11 mouse cellular contexts compared by ENCODE assay signal in the genomic region with DNA sequence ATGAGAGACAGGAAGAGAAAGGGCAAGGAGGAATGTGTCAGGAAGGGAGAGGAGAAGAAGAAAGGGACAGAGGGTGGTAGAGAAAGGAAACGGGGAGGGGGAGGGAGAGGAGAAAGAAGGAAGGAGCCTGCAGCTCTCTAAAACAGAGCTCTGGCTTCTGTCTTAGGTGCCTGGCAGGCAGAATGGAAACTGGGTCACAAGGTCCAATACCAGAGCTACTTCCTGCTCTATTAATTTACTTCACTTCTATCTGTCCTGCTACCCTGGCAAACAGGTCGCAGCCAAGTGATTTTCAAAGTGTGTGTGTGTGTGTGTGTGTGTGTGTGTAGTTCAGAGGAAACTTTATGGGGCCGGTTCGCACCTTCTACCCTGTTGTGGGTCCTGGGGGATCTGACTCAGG.
A peak's percentile ranks its signal among the peaks of the same experiment; 100 is the strongest.
DNase-seq lines count a peak whose midpoint lies in the region; ATAC-seq and TF ChIP-seq lines count a peak whose summit lies in the region.
"Had no signal": no experiment of that assay in that cellular context is flagged by ENCODE, and none has a peak within 500 bp of the region (broad histone marks: within the 10 kb centered on the region; RNA-seq: fewer than 3 reads in every experiment).

No protein-coding gene starts in this region.

- no peaks in the 10 kb centered on the region for H3K9me3 ChIP-seq in heart, embryonic 14.5 days (ENCODE audit: control insufficient read depth, low read length)
- H3K9me3 ChIP-seq in neural tube, embryonic 15.5 days (replicated peaks) = no peaks in the 10 kb centered on the region
- no peaks in the 10 kb centered on the region for H3K9me3 ChIP-seq in hindbrain, embryonic 10.5 days
- H3K9me3 ChIP-seq: forebrain, embryonic 13.5 days; hindbrain, embryonic 12.5 days had no signal

- no peaks in the 10 kb centered on the region for H3K36me3 ChIP-seq in kidney, adult 2 months (ENCODE audit: control insufficient read depth, insufficient read depth, low read length)
- peaks cover 9% of the 10 kb centered on the region for H3K36me3 ChIP-seq in heart, embryonic 14.5 days (ENCODE audit: control insufficient read depth, insufficient read depth, low read length)
- peaks cover 3% of the 10 kb centered on the region; the same call in 1 of the 2 replicates for H3K36me3 ChIP-seq in neural tube, embryonic 15.5 days
- H3K36me3 ChIP-seq in hindbrain, embryonic 10.5 days = peaks cover 3% of the 10 kb centered on the region; the same call in 1 of the 2 replicates

- no peak overlapping the region for H3K4me3 ChIP-seq in kidney, adult 2 months (ENCODE audit: insufficient read depth, low read depth, low read length)
- H3K4me3 ChIP-seq in heart, embryonic 14.5 days (ENCODE audit: control insufficient read depth in 1 of 2, insufficient read depth in 1 of 2, low read depth in 1 of 2, low read length in 2 of 2) = no peak overlapping the region
- H3K4me3 ChIP-seq in neural tube, embryonic 15.5 days (replicated peaks) = no peak overlapping the region
- H3K4me3 ChIP-seq in hindbrain, embryonic 10.5 days = no peak overlapping the region
- H3K4me3 ChIP-seq: forebrain, embryonic 13.5 days; hindbrain, embryonic 12.5 days had no signal

- peak; percentile 37 for DNase-seq in kidney, adult 2 months
- no peak for DNase-seq in kidney, adult 8-10 months
- DNase-seq in MN1 (ENCODE audit: low spot score) = peak; percentile 68
- peak; percentile 49 to 50 for DNase-seq in natural killer cell, adult 2 months (ENCODE audit: low spot score in 2 of 2)
- no peak for DNase-seq in hindbrain, embryonic 10.5 days (ENCODE audit: low spot score)
- DNase-seq: left cerebral cortex, postnatal 4 days; lung, embryonic 14.5 days had no signal

- 37% methylated on average over 4 of the region's 4 CpGs for WGBS in kidney, adult 2 months
- WGBS in heart, embryonic 14.5 days = 29% methylated on average over 4 of the region's 4 CpGs
- 66% methylated on average over 4 of the region's 4 CpGs for WGBS in neural tube, embryonic 15.5 days
- WGBS in hindbrain, embryonic 10.5 days = 61% methylated on average over 4 of the region's 4 CpGs

- no peak overlapping the region for H3K4me2 ChIP-seq in heart, embryonic 14.5 days (ENCODE audit: low read length)
- H3K4me2 ChIP-seq in neural tube, embryonic 15.5 days = no peak overlapping the region
- H3K4me2 ChIP-seq: forebrain, embryonic 13.5 days; hindbrain, embryonic 12.5 days; lung, embryonic 14.5 days had no signal

- no peak overlapping the region for H3K27ac ChIP-seq in kidney, adult 2 months (ENCODE audit: insufficient read depth, low read depth, low read length)
- peak overlapping the region; percentile 57 to 67 for H3K27ac ChIP-seq in heart, embryonic 14.5 days (replicated peaks in 1 of 2; ENCODE audit: control insufficient read depth in 1 of 2, insufficient read depth in 1 of 2, low read depth in 2 of 2, low read length in 2 of 2)
- H3K27ac ChIP-seq in neural tube, embryonic 15.5 days (replicated peaks) = no peak overlapping the region
- no peak overlapping the region for H3K27ac ChIP-seq in hindbrain, embryonic 10.5 days
- H3K27ac ChIP-seq: forebrain, embryonic 13.5 days; hindbrain, embryonic 12.5 days had no signal

- ATAC-seq in heart, embryonic 14.5 days (ENCODE audit: insufficient number of reproducible peaks, insufficient read depth, low FRiP score, low read depth) = peak; percentile 26; the same call in 1 of the 2 replicates
- ATAC-seq in neural tube, embryonic 15.5 days (ENCODE audit: low FRiP score) = no peak
- ATAC-seq: forebrain, embryonic 13.5 days had no signal

- H3K27me3 ChIP-seq in kidney, adult 2 months (replicated peaks; ENCODE audit: control insufficient read depth, insufficient read depth, low read length) = no peaks in the 10 kb centered on the region
- H3K27me3 ChIP-seq in heart, embryonic 14.5 days (ENCODE audit: control insufficient read depth, insufficient read depth, low read length) = no peaks in the 10 kb centered on the region
- no peaks in the 10 kb centered on the region for H3K27me3 ChIP-seq in neural tube, embryonic 15.5 days (replicated peaks)
- H3K27me3 ChIP-seq in hindbrain, embryonic 10.5 days (ENCODE audit: insufficient read depth, poor library complexity, severe bottlenecking) = no peaks in the 10 kb centered on the region
- H3K27me3 ChIP-seq: forebrain, embryonic 13.5 days; hindbrain, embryonic 12.5 days had no signal

- no peak for TF ChIP-seq CTCF in kidney, adult 2 months (conservative IDR thresholded peaks at IDR 0.05; ENCODE audit: insufficient read depth, insufficient read length, low read depth, low read length)

- H3K9ac ChIP-seq in heart, embryonic 14.5 days (ENCODE audit: low read length) = 0 out of 2 replicates have a peak overlapping the region, but pooled peaks have one; percentile 16
- H3K9ac ChIP-seq in neural tube, embryonic 15.5 days (replicated peaks) = no peak overlapping the region
- H3K9ac ChIP-seq: forebrain, embryonic 13.5 days; hindbrain, embryonic 12.5 days; lung, embryonic 14.5 days had no signal

- H3K4me1 ChIP-seq in kidney, adult 2 months (ENCODE audit: control insufficient read depth, insufficient read depth, low read length) = no peaks in the 10 kb centered on the region
- H3K4me1 ChIP-seq in heart, embryonic 14.5 days (ENCODE audit: control insufficient read depth in 2 of 2, insufficient read depth in 2 of 2, low read length in 2 of 2) = peaks cover 17 to 38% of the 10 kb centered on the region in 2 experiments
- peaks cover 6% of the 10 kb centered on the region for H3K4me1 ChIP-seq in neural tube, embryonic 15.5 days
- H3K4me1 ChIP-seq in hindbrain, embryonic 10.5 days (replicated peaks) = peaks cover 16% of the 10 kb centered on the region

- TF ChIP-seq POLR2A in kidney, adult 2 months (IDR thresholded peaks at IDR 0.05; ENCODE audit: low read depth, low read length) = no peak

Comparison
In these comparisons a context has a peak if more than half of its experiments do, and no peak if none do; other contexts are left out.
1. DNase-seq: peak in kidney, adult 2 months (single experiment), MN1 (single experiment) and natural killer cell, adult 2 months (2 of 2); none in kidney, adult 8-10 months (0 of 2) and hindbrain, embryonic 10.5 days (single experiment).
2. H3K27ac ChIP-seq: peak in heart, embryonic 14.5 days (2 of 2); none in kidney, adult 2 months (single experiment), neural tube, embryonic 15.5 days (single experiment) and hindbrain, embryonic 10.5 days (single experiment).